Mouse (Mus musculus): ENCODE data around the gene Tiam2. TPM values are rescaled to one million over a fixed set of nuclear protein-coding genes. Genes with fewer than 3 reads are reported as not detected.
"Not testable (repeated sequence)": the region's sequence is repeated elsewhere in the genome, so short reads cannot be mapped to it uniquely, and the experiment has no call there.

The Tiam2 gene
- polyA plus RNA-seq, 2 experiments from 2014 or later = 0.79 to 1.3 TPM

GRCm38 (mm10) chr17:3344872-3345271 is 18.5 kb downstream of the Tiam2 start:
- ATAC-seq = no peak

- ATAC-seq = no peak
These were observed 19.0 kb downstream of the Tiam2 start for GRCm38 (mm10) chr17:3345276-3345885.

GRCm38 (mm10) chr17:3347800-3348199 is 21.4 kb downstream of the Tiam2 start:
- ATAC-seq = no peak

DNA sequence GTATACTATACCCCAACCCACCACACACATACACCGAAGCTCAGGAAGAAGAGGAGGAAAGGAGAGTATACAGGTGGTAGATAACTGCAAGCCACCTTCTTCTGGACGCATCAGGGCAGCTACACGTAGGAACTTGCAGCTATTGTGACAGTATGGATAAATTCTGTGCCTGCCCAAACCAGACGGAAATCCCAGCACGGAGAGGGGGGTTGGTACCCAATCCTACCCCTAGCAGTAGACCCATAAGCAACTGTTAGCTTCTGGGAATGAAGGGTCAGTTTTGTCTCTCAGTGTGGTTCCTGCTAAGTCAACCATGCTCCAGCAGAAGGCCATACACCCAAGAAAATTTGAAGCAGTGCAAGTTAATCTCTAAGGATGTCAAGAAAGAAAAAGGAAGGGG is 23.0 kb downstream of the Tiam2 start:
- ATAC-seq = no peak

DNA sequence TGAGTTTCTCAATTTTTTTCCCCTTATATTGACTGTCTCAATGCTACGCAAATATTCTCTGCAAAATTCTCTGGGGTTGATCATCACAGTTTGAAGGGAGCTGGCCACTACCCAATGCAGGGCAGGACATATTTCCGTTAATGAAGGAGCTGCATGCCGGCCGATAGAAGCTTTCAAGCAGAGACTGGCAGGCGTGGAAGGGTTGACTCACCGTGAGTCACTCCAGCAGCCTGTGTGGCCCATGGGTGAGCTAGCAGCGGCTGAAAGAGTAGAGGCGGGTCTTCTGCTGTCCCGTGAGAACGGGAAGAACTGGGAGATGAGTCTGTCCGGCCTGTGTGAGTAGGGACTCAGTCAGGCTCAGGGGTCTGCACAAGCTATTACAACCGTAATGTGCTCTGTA is 23.6 kb downstream of the Tiam2 start:
- no peak for ATAC-seq

DNA sequence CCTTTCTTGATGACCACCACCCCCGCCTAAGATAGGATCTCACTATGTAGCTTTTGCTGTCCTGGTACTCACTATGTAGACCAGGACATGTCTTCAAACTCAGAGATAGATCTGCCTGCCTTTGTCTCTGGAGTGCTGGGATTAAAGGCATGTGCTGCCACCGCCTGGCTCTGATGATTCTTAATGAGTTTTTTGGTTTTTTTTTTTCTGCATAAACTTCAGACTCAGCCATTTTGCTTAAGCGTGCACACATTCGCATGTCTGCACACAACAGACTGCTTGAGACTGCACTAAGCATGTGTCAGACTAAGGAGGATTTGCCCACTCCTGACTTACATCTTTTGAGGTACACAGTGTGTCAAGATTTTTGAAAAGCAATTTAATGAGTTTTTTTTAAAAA is 24.0 kb downstream of the Tiam2 start:
- ATAC-seq = no peak

GRCm38 (mm10) chr17:3351668-3352067 is 25.3 kb downstream of the Tiam2 start:
- no peak for ATAC-seq

- not testable (repeated sequence) for ATAC-seq
These were observed 26.8 kb downstream of the Tiam2 start for GRCm38 (mm10) chr17:3353141-3353540.

- ATAC-seq = no peak
These were observed 28.5 kb downstream of the Tiam2 start for GRCm38 (mm10) chr17:3354856-3355255.

DNA sequence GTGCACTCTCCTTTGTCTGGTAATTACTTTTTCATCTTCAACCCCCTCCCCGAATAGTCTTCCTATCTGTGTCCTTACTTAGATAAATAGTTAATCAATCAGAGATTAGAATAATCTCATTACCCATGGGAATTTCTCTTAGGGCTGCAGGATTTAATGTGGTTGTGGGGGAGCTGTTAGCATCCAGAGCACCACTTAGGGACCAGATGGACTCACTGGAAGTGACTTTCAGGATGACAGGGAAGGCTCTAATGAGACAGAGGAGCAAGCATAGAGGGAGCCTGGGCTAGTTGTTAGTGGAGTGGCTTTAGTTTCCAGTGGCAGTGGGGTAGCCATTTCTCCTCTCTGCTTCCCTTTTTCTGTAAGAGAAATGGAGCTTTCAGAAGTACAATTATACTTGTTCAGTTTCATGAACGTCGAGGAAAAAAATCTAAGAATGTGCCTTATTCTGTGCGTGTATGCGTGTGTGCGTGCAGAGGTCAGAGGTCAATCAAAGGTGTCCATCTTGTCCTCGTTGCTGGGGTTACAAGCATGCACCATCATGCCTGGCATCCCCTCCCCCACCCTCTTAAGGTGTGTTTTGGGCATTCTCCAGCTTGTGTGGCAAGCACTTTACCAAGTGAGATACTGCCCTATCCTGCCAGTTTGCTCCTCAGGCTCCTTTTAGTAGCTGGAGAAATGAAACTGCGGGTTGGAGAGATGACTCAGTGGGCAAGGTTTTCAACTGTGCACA is 30.4 kb downstream of the Tiam2 start:
- ATAC-seq = no peak

DNA sequence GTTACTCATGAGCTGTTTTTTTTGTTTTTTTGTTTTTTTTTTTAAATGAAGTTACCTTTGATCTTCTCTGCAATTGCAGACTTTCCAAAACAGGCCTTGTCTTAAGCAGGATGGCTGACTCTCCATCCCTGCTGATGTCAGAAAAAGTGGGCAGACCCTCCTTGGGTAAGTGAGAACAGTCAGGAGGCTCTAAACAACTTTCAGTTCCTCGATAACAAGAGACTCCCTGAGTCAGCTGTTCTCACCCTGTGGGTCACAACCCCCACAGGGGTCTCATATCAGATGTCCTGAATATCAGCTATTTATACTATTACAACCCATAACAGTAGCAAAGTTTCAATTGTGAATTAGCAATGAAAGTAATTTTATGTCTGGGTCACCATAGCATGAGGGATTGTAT is 33.9 kb downstream of the Tiam2 start:
- no peak for ATAC-seq

GRCm38 (mm10) chr17:3361751-3362150 is 35.4 kb downstream of the Tiam2 start:
- no peak for ATAC-seq

- ATAC-seq = no peak
These were observed 36.8 kb downstream of the Tiam2 start for GRCm38 (mm10) chr17:3363216-3363615.

GRCm38 (mm10) chr17:3366741-3367140 is 40.4 kb downstream of the Tiam2 start:
- ATAC-seq = no peak

GRCm38 (mm10) chr17:3368386-3368785 is 42.0 kb downstream of the Tiam2 start:
- no peak for ATAC-seq

- no peak for ATAC-seq
These were observed 43.3 kb downstream of the Tiam2 start for GRCm38 (mm10) chr17:3369631-3370030.

GRCm38 (mm10) chr17:3378606-3379005 is 52.2 kb downstream of the Tiam2 start:
- no peak for ATAC-seq

GRCm38 (mm10) chr17:3379753-3380588 is 53.6 kb downstream of the Tiam2 start:
- ATAC-seq = no peak

DNA sequence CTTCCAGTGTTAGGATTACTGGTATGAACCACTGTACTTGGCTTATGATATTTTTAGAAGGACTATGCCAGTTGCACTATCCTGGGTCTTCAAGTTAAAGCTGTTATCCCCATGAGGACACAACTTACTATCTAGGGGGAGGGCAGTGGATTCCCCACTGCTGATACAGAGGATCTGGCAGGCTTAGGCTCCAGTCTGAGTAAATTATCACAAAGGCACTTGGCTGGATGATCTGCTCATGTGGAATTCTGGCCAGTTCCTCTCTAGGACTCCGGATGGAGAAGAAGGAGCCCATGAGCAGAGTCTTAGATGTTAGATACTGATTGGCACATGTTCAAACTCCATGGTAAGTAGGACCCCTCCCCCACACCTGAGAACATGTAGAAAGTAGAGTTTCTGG is 59.0 kb downstream of the Tiam2 start:
- ATAC-seq = no peak

- ATAC-seq = no peak
These were observed 61.4 kb downstream of the Tiam2 start for GRCm38 (mm10) chr17:3387819-3388218.

DNA sequence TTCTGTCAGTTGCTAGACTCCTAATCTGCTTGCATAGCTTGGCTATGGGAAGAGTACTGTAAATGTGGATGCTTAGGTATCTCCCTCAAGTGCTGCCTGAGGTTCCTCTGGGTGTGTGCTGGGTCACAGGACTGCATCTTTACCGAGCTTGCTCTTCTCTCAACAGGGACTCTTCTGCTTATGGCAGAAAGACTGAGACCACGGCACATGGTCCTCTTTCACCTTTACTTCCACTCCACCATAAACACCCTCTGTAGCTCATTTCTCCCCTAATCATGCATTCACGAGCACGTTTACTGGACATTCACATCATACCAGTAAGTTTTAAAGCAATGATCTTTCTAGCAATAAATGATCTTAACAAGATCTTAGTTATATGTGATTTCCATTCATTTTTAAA is 63.4 kb downstream of the Tiam2 start:
- no peak for ATAC-seq

GRCm38 (mm10) chr17:3393981-3394380 is 67.6 kb downstream of the Tiam2 start:
- ATAC-seq = no peak

DNA sequence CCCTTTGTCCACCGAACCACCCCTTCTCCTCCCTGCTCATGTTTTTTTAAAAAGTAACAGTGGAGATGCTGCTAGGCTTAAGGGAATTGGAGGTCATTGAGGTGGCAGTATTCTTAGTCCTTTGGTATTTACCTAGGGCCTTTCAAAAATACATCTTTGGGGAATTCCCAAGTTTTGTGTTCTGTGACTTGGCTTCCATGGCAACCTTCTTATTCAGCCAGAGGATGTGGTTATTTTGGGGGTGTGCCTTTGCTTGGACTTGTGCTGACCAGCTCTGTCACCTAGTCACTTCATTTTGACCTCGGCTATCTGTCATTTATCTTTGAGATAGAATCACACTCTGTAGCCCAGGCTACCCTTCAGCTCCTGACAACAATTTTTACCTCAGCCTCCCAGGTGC is 68.6 kb downstream of the Tiam2 start:
- no peak for ATAC-seq

GRCm38 (mm10) chr17:3396881-3397281 is 70.5 kb downstream of the Tiam2 start:
- ATAC-seq = no peak
